Mouse (Mus musculus) fibroblast of lung, adult 2 months (primary cell): Measurements from ENCODE around the gene Ly6g5b.
"Not testable (repeated sequence)": the region's sequence is repeated elsewhere in the genome, so short reads cannot be mapped to it uniquely, and the experiment has no call there.

ENCODE experiments used
- DNase-seq: peaks from one replicate; pipeline ENCODE4 v3.0.0-alpha.2; 2011; ENCODE audit warnings: low read depth

Gene Ly6g5b

GRCm38 (mm10) chr17:35139269-35139668 is 24.0 kb upstream of the Ly6g5b start:
- DNase-seq = no peak

GRCm38 (mm10) chr17:35135591-35136320 is 20.5 kb upstream of the Ly6g5b start:
- DNase-seq = no peak

GRCm38 (mm10) chr17:35134801-35135590 is 19.8 kb upstream of the Ly6g5b start, which contains the start of gene Bag6:
Gene Bag6, plus strand, starts transcription at chr17:35135178.
- peak; percentile 79 for DNase-seq

GRCm38 (mm10) chr17:35133517-35133916 is 18.3 kb upstream of the Ly6g5b start:
- DNase-seq = no peak

- no peak for DNase-seq
Observed at GRCm38 (mm10) chr17:35132174-35132560, 16.9 kb upstream of the Ly6g5b start.

GRCm38 (mm10) chr17:35131500-35132173 is 16.4 kb upstream of the Ly6g5b start, which contains the start of gene Apom:
Gene Apom, minus strand, starts transcription at chr17:35132050.
- no peak for DNase-seq

GRCm38 (mm10) chr17:35131038-35131437 is 15.8 kb upstream of the Ly6g5b start:
- no peak for DNase-seq

GRCm38 (mm10) chr17:35128996-35129395 is 13.8 kb upstream of the Ly6g5b start:
- no peak for DNase-seq

GRCm38 (mm10) chr17:35127017-35127416 is 11.8 kb upstream of the Ly6g5b start:
- no peak for DNase-seq

GRCm38 (mm10) chr17:35126206-35126611 is 11.0 kb upstream of the Ly6g5b start, which contains the start of gene D17H6S53E:
Gene D17H6S53E, plus strand, starts transcription at chr17:35126373.
- no peak for DNase-seq

- no peak for DNase-seq
Observed at GRCm38 (mm10) chr17:35125578-35125977, 10.3 kb upstream of the Ly6g5b start.

GRCm38 (mm10) chr17:35125081-35125480 is 9.9 kb upstream of the Ly6g5b start:
- DNase-seq = no peak

- not testable (repeated sequence) for DNase-seq
Observed at GRCm38 (mm10) chr17:35124261-35124896, 9.2 kb upstream of the Ly6g5b start.

GRCm38 (mm10) chr17:35123287-35123686 is 8.1 kb upstream of the Ly6g5b start:
- not testable (repeated sequence) for DNase-seq

- peak; percentile 20 for DNase-seq
Observed at GRCm38 (mm10) chr17:35121871-35122303, 6.7 kb upstream of the Ly6g5b start, which contains the start of gene Csnk2b. Gene Csnk2b, minus strand, starts transcription at chr17:35122053.

GRCm38 (mm10) chr17:35121143-35121799 is 6.0 kb upstream of the Ly6g5b start, which contains the start of gene Gpank1:
Gene Gpank1, plus strand, starts transcription at chr17:35121455.
- DNase-seq = peak; percentile 97

- DNase-seq = no peak
Observed at GRCm38 (mm10) chr17:35120745-35121142, 5.5 kb upstream of the Ly6g5b start.

- DNase-seq = no peak
Observed at GRCm38 (mm10) chr17:35111774-35112173, 3.5 kb downstream of the Ly6g5b start.

- no peak for DNase-seq
Observed at GRCm38 (mm10) chr17:35108097-35108496, 7.1 kb downstream of the Ly6g5b start, which contains the start of gene Ly6g5c. Gene Ly6g5c, plus strand, starts transcription at chr17:35108279.

- DNase-seq = no peak
Observed at GRCm38 (mm10) chr17:35106522-35106921, 8.7 kb downstream of the Ly6g5b start.
